Mouse (Mus musculus) CH12.LX (cell line): ENCODE measurements at regions not wholly inside any gene's neighbourhood (a gene's known extent, or its start where the extent isn't known, plus 50 kb on each side); places are given as distances from the start of the nearest gene placed in this dataset.

Experiments
- BHLHE40 ChIP-seq: IDR thresholded peaks from 2 replicates; pipeline ENCODE4 v1.6.1; 2011; ENCODE audit warnings: mild to moderate bottlenecking, low read depth, low read length, improper control_type of control experiment
- CHD2 ChIP-seq: IDR thresholded peaks from 2 replicates; pipeline ENCODE4 v1.6.1; 2011; ENCODE audit warnings: low read length, improper control_type of control experiment
- CTCF ChIP-seq, 2 experiments: IDR thresholded peaks in 1 of 2; conservative IDR thresholded peaks in 1 of 2; 2 replicates each; pipeline ENCODE4 v1.5.1; 2011 to 2012; ENCODE audit warnings: low read depth in 2 of 2, low read length in 2 of 2, improper control_type of control experiment in 1 of 2, inconsistent platforms in 1 of 2, mild to moderate bottlenecking in 1 of 2, moderate library complexity in 1 of 2
- ELF1 ChIP-seq: IDR thresholded peaks from 2 replicates; pipeline ENCODE4 v1.6.1; 2014; ENCODE audit warnings: low read depth, mild to moderate bottlenecking, inconsistent platforms, low read length, improper control_type of control experiment
- GABPA ChIP-seq: IDR thresholded peaks from 2 replicates; pipeline ENCODE4 v1.6.1; 2012; ENCODE audit warnings: low read depth, low read length, improper control_type of control experiment, inconsistent platforms; ENCODE audit not compliant: insufficient replicate concordance
- MAFK ChIP-seq: IDR thresholded peaks from 2 replicates; pipeline ENCODE4 v1.6.1; 2011; ENCODE audit warnings: low read length, improper control_type of control experiment; ENCODE audit not compliant: insufficient replicate concordance
- MAZ ChIP-seq: IDR thresholded peaks from 2 replicates; pipeline ENCODE4 v1.6.1; 2012; ENCODE audit warnings: low read depth, mild to moderate bottlenecking, inconsistent platforms, low read length, improper control_type of control experiment, moderate library complexity
- NELFE ChIP-seq: IDR thresholded peaks from 2 replicates; pipeline ENCODE4 v1.6.1; 2011; ENCODE audit warnings: low read depth, low read length, improper control_type of control experiment
- NRF1 ChIP-seq: IDR thresholded peaks from 2 replicates; pipeline ENCODE4 v1.6.1; 2014; ENCODE audit warnings: low read depth, mild to moderate bottlenecking, inconsistent platforms, low read length, improper control_type of control experiment, moderate library complexity
- POLR2A ChIP-seq: IDR thresholded peaks from 2 replicates; pipeline ENCODE4 v1.6.1; 2011; ENCODE audit warnings: low read depth, mild to moderate bottlenecking, improper control_type of control experiment, low read length
- USF2 ChIP-seq: conservative IDR thresholded peaks from 2 replicates; pipeline ENCODE4 v1.6.1; 2011; ENCODE audit warnings: low read depth, low read length, improper control_type of control experiment
- ZKSCAN1 ChIP-seq: IDR thresholded peaks from 2 replicates; pipeline ENCODE4 v1.6.1; 2012; ENCODE audit warnings: low read depth, inconsistent platforms, low read length, improper control_type of control experiment, borderline replicate concordance
- ZMIZ1 ChIP-seq: IDR thresholded peaks from 2 replicates; pipeline ENCODE4 v1.6.1; 2012; ENCODE audit warnings: low read depth, mild to moderate bottlenecking, inconsistent platforms, low read length, improper control_type of control experiment
- ZNF384 ChIP-seq: IDR thresholded peaks from 2 replicates; pipeline ENCODE4 v1.6.1; 2012; ENCODE audit warnings: low read depth, low read length, improper control_type of control experiment, inconsistent platforms

- no peak for TF ChIP-seq CHD2
- TF ChIP-seq BHLHE40, result no peak
- TF ChIP-seq CTCF (conservative IDR thresholded peaks at IDR 0.05 in 1 of 2, IDR thresholded peaks at IDR 0.05 in 1 of 2; ENCODE audit: low read depth in 2 of 2, low read length in 2 of 2), result no peak
- TF ChIP-seq NELFE, result no peak
- no peak for TF ChIP-seq ZKSCAN1
- TF ChIP-seq USF2, result no peak
- no peak for TF ChIP-seq POLR2A
- TF ChIP-seq ZMIZ1, result no peak
- TF ChIP-seq MAFK, result no peak
- TF ChIP-seq ZNF384, result no peak
- TF ChIP-seq GABPA, result no peak
- no peak for TF ChIP-seq ELF1
- TF ChIP-seq MAZ, result no peak
- no peak for TF ChIP-seq NRF1
These were observed 110.6 kb downstream of the Tmx1 start for GRCm38 (mm10) chr12:70563446-70563845.
